Mouse (Mus musculus) embryonic fibroblast, embryonic 13.5 days (primary cell): ENCODE measurements around the gene Acvr1.

Experiments
- CTCF ChIP-seq: IDR thresholded peaks from 2 replicates; pipeline ENCODE4 v1.5.1; 2011; ENCODE audit warnings: mild to moderate bottlenecking, control low read depth, low read length, moderate library complexity, borderline replicate concordance; ENCODE audit not compliant: insufficient read depth
- POLR2A ChIP-seq: IDR thresholded peaks from 2 replicates; pipeline ENCODE4 v1.6.1; 2011; ENCODE audit warnings: low read depth, mild to moderate bottlenecking, control low read depth, low read length, moderate library complexity

- TF ChIP-seq CTCF = no peak
- TF ChIP-seq POLR2A = no peak
Measured at GRCm38 (mm10) chr2:58480764-58481163, 86.2 kb downstream of the Acvr1 start.
